Comparison of ENCODE assay signal across 22 mouse cellular contexts in the genomic region with DNA sequence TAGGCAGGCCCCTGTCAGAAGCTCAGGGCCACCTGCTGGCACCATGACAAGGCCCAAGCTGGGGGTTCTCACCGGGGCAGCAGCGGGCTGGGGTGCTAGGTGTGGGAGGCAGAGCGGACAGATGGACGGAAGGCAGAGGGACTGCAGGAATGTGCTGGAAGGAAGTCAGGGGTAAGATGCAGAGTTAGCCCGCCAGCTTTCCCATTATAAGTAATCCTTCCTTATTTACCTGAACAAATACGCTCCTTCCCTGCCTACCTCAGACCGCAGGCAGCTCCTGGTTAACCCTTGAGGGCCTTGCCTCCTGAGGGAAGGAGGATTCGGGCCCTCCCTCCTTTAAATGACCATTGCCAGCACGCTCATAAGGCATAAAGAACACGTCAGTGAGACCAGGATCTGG. TPM values are rescaled to one million over a fixed set of nuclear protein-coding genes. Genes with fewer than 3 reads are reported as not detected.
DNase-seq lines count a peak whose midpoint lies in the region; ATAC-seq and TF ChIP-seq lines count a peak whose summit lies in the region.
"Had no signal": no experiment of that assay in that cellular context is flagged by ENCODE, and none has a peak within 500 bp of the region (broad histone marks: within the 10 kb centered on the region; RNA-seq: fewer than 3 reads in every experiment).

A gene (minus strand): TSS at position 186 of the 400 bp plus-strand sequence.

- no peak for TF ChIP-seq CTCF in lung, embryonic 14.5 days (IDR thresholded peaks at IDR 0.05; ENCODE audit: low read depth)
- no peak for TF ChIP-seq CTCF in intestine, postnatal 0 days (IDR thresholded peaks at IDR 0.05; ENCODE audit: low read depth)

- no peak within 1 kb of the TSS for H3K9ac ChIP-seq in lung, embryonic 14.5 days
- 0 out of 2 replicates have a peak within 1 kb of the TSS, but pooled peaks have one; percentile 5 for H3K9ac ChIP-seq in intestine, embryonic 14.5 days (ENCODE audit: low read length)
- H3K9ac ChIP-seq in intestine, postnatal 0 days (ENCODE audit: low read depth, low read length) = 0 out of 2 replicates have a peak within 1 kb of the TSS, but pooled peaks have one; percentile 7
- no peak within 1 kb of the TSS; the same call in 1 of the 2 replicates for H3K9ac ChIP-seq in stomach, embryonic 14.5 days (replicated peaks; ENCODE audit: low read depth, low read length)
- H3K9ac ChIP-seq: limb, embryonic 12.5 days; liver, embryonic 12.5 days had no signal

- ATAC-seq in lung, embryonic 14.5 days (ENCODE audit: insufficient read depth) = no peak
- ATAC-seq in intestine, embryonic 14.5 days (replicated peaks; ENCODE audit: low FRiP score, low TSS enrichment, low read depth) = no peak
- no peak for ATAC-seq in intestine, postnatal 0 days
- ATAC-seq in stomach, embryonic 14.5 days (ENCODE audit: insufficient number of reproducible peaks, insufficient read depth, low FRiP score, low read depth) = no peak
- ATAC-seq: hindbrain, embryonic 16.5 days; liver, embryonic 12.5 days had no signal

- no peaks in the 10 kb centered on the region for H3K9me3 ChIP-seq in lung, embryonic 14.5 days (ENCODE audit: low read depth, low read length)
- H3K9me3 ChIP-seq in intestine, embryonic 14.5 days (ENCODE audit: control insufficient read depth, low read length) = 0 out of 2 replicates have a peak, but pooled peaks cover 3% of the 10 kb centered on the region
- H3K9me3 ChIP-seq in intestine, postnatal 0 days (ENCODE audit: control insufficient read depth) = no peaks in the 10 kb centered on the region
- H3K9me3 ChIP-seq in stomach, embryonic 14.5 days (ENCODE audit: control insufficient read depth, low read depth, low read length) = no peaks in the 10 kb centered on the region; the same call in 1 of the 2 replicates
- H3K9me3 ChIP-seq: G1E; liver, embryonic 12.5 days had no signal

- H3K4me1 ChIP-seq in lung, embryonic 14.5 days (ENCODE audit: insufficient read depth) = peaks cover 3% of the 10 kb centered on the region; the same call in 1 of the 2 replicates
- H3K4me1 ChIP-seq in intestine, embryonic 14.5 days (replicated peaks; ENCODE audit: control insufficient read depth, insufficient read depth, low read length) = peaks cover 18% of the 10 kb centered on the region
- H3K4me1 ChIP-seq in intestine, postnatal 0 days (replicated peaks; ENCODE audit: control insufficient read depth, insufficient read depth, low read length) = no peaks in the 10 kb centered on the region
- H3K4me1 ChIP-seq in stomach, embryonic 14.5 days (ENCODE audit: control insufficient read depth, insufficient read depth, low read length) = peaks cover 17% of the 10 kb centered on the region

- DNase-seq in lung, embryonic 14.5 days = peak; percentile 33
- DNase-seq in lung, postnatal 4 days = no peak
- no peak for DNase-seq in intestine, embryonic 14.5 days (ENCODE audit: low spot score)
- no peak for DNase-seq in urinary bladder, postnatal 25 days (ENCODE audit: low spot score)
- DNase-seq in yolk sac, embryonic 10.5 days (ENCODE audit: low spot score) = no peak
- DNase-seq: adrenal gland, adult 2 months; B cell, adult 2 months; cerebellum, adult 11 months; cerebellum, adult 9-11 months; gastrocnemius, adult 2 months; heart, postnatal 10 days; kidney, adult 18-20 months; thymus, postnatal 36 days had no signal

- 51% methylated on average over 10 of the region's 10 CpGs for WGBS in lung, embryonic 14.5 days
- 63% methylated on average over 10 of the region's 10 CpGs for WGBS in intestine, embryonic 14.5 days
- WGBS in intestine, postnatal 0 days = 56% methylated on average over 10 of the region's 10 CpGs
- whole genome bisulfite sequencing in stomach, embryonic 14.5 days = 57% methylated on average over 10 of the region's 10 CpGs

- no peak within 1 kb of the TSS for H3K27ac ChIP-seq in lung, embryonic 14.5 days (ENCODE audit: low read depth)
- no peak within 1 kb of the TSS for H3K27ac ChIP-seq in intestine, embryonic 14.5 days (ENCODE audit: low read depth)
- no peak within 1 kb of the TSS for H3K27ac ChIP-seq in intestine, postnatal 0 days (ENCODE audit: low read depth, low read length)
- peak within 1 kb of the TSS; percentile 44; the same call in 1 of the 2 replicates for H3K27ac ChIP-seq in stomach, embryonic 14.5 days (ENCODE audit: low read length)
- H3K27ac ChIP-seq: gastrocnemius, adult 2 months; hindbrain, embryonic 10.5 days; kidney, postnatal 0 days; limb, embryonic 12.5 days; liver, embryonic 12.5 days; macrophage had no signal

- no peak within 1 kb of the TSS for H3K4me3 ChIP-seq in lung, embryonic 14.5 days (ENCODE audit: low read depth, low read length)
- H3K4me3 ChIP-seq in intestine, embryonic 14.5 days (ENCODE audit: low read depth, low read length) = no peak within 1 kb of the TSS
- H3K4me3 ChIP-seq in intestine, postnatal 0 days (ENCODE audit: low read depth, low read length) = 0 out of 2 replicates have a peak within 1 kb of the TSS, but pooled peaks have one; percentile 9
- peak within 1 kb of the TSS; percentile 23 for H3K4me3 ChIP-seq in stomach, embryonic 14.5 days (ENCODE audit: low read depth, low read length)
- H3K4me3 ChIP-seq: gastrocnemius, adult 2 months; hindbrain, embryonic 10.5 days; limb, embryonic 12.5 days; liver, embryonic 12.5 days had no signal

- no peaks in the 10 kb centered on the region for H3K36me3 ChIP-seq in lung, embryonic 14.5 days (ENCODE audit: insufficient read depth)
- H3K36me3 ChIP-seq in intestine, embryonic 14.5 days (ENCODE audit: control insufficient read depth, insufficient read depth, low read length) = no peaks in the 10 kb centered on the region
- H3K36me3 ChIP-seq in intestine, postnatal 0 days (ENCODE audit: control insufficient read depth, insufficient read depth) = no peaks in the 10 kb centered on the region
- H3K36me3 ChIP-seq in stomach, embryonic 14.5 days (ENCODE audit: control insufficient read depth, insufficient read depth, low read length) = no peaks in the 10 kb centered on the region
- H3K36me3 ChIP-seq: G1E; hindbrain, embryonic 10.5 days; limb, embryonic 12.5 days; liver, embryonic 12.5 days had no signal

- peak within 1 kb of the TSS; percentile 23; the same call in 1 of the 2 replicates for H3K4me2 ChIP-seq in lung, embryonic 14.5 days
- H3K4me2 ChIP-seq in intestine, embryonic 14.5 days (ENCODE audit: low read length) = no peak within 1 kb of the TSS
- peak within 1 kb of the TSS; percentile 24; the same call in 1 of the 2 replicates for H3K4me2 ChIP-seq in intestine, postnatal 0 days (replicated peaks; ENCODE audit: low read depth)
- H3K4me2 ChIP-seq in stomach, embryonic 14.5 days (replicated peaks; ENCODE audit: low read depth, low read length) = peak within 1 kb of the TSS; percentile 30
- H3K4me2 ChIP-seq: limb, embryonic 12.5 days; liver, embryonic 12.5 days had no signal

- no peaks in the 10 kb centered on the region for H3K27me3 ChIP-seq in lung, embryonic 14.5 days (ENCODE audit: insufficient read depth, low read length)
- H3K27me3 ChIP-seq in intestine, embryonic 14.5 days (replicated peaks; ENCODE audit: control insufficient read depth, insufficient read depth, low read length) = no peaks in the 10 kb centered on the region
- no peaks in the 10 kb centered on the region for H3K27me3 ChIP-seq in intestine, postnatal 0 days (replicated peaks; ENCODE audit: control insufficient read depth, insufficient read depth, low read length)
- no peaks in the 10 kb centered on the region for H3K27me3 ChIP-seq in stomach, embryonic 14.5 days (ENCODE audit: control insufficient read depth, insufficient read depth, low read length)
- H3K27me3 ChIP-seq: limb, embryonic 12.5 days had no signal

RNA-seq across cellular contexts. Expression of the gene that starts here (rescaled TPM):
- polyA plus RNA-seq in lung, embryonic 14.5 days (2014; fragmentation: Nextera tagmentation; extraction: Ambion mirVana) = 0.88 and 1.1 TPM in 2 replicates
- 8.6 and 12.0 TPM in 2 replicates for polyA plus RNA-seq in intestine, embryonic 14.5 days (2014; fragmentation: Nextera tagmentation; extraction: Ambion mirVana)
- polyA plus RNA-seq in intestine, postnatal 0 days (2015; fragmentation: Nextera tagmentation; extraction: Ambion mirVana) = 8.9 and 9.9 TPM in 2 replicates
- polyA plus RNA-seq in stomach, embryonic 14.5 days (2014; fragmentation: Nextera tagmentation; extraction: Ambion mirVana) = 13.8 and 18.1 TPM in 2 replicates
- polyA plus RNA-seq: liver, embryonic 12.5 days; macrophage had no signal

Comparison
In these comparisons a context has a peak if more than half of its experiments do, and no peak if none do; other contexts are left out.
1. H3K4me3 ChIP-seq: peak in intestine, postnatal 0 days (single experiment) and stomach, embryonic 14.5 days (single experiment); none in lung, embryonic 14.5 days (single experiment) and intestine, embryonic 14.5 days (single experiment).
2. H3K9ac ChIP-seq: peak in intestine, embryonic 14.5 days (single experiment) and intestine, postnatal 0 days (single experiment); none in lung, embryonic 14.5 days (single experiment) and stomach, embryonic 14.5 days (single experiment).